Mouse (Mus musculus) Patski (cell line): ENCODE measurements around the gene Cebpzos. TPM values are rescaled to one million over a fixed set of nuclear protein-coding genes. Genes with fewer than 3 reads are reported as not detected.

Experiments used
- ATAC-seq: fragments of 100-300 bp; one replicate; pipeline ENCODE4 v1.8.0; 2021
- CTCF ChIA-PET: fragments of 350-600 bp; sonication (Branson Sonifier 250); formaldehyde crosslinking; loops from one replicate; lab custom pipeline; 2022; ENCODE audit warnings: inconsistent platforms; lab: Charles Lee
- POLR2A ChIA-PET: fragments of 350-600 bp; sonication (Branson Sonifier 250); formaldehyde crosslinking; loops from one replicate; lab custom pipeline; 2022; ENCODE audit warnings: antibody characterized with exemption, inconsistent platforms; lab: Charles Lee
- DNase-seq: peaks from one replicate; pipeline ENCODE4 v3.0.0-alpha.2; 2011; ENCODE audit warnings: low read depth, low spot score
- H3K27me3 ChIP-seq: fragments of 371-371 bp; one replicate; pipeline ENCODE4 v1.5.1; 2021
- CTCF ChIP-seq: fragments of 100-300 bp; IDR thresholded peaks from one replicate; pipeline ENCODE4 v1.5.1; 2021
- in situ Hi-C: fragments of 300-500 bp; cut with MboI; formaldehyde crosslinking; loops from 3 replicates; pipeline ENCODE4 v1.11.1; 2018; ENCODE audit warnings: low pct_unique_long_range_greater_than_20kb, mixed read lengths
- polyA plus RNA-seq: library from polyadenylated mRNA; unstranded; gene quantifications from one replicate; pipeline ENCODE4 v1.2.3, GENCODE M21; 2021

Gene Cebpzos
- polyA plus RNA-seq, result 53.3 TPM

DNA sequence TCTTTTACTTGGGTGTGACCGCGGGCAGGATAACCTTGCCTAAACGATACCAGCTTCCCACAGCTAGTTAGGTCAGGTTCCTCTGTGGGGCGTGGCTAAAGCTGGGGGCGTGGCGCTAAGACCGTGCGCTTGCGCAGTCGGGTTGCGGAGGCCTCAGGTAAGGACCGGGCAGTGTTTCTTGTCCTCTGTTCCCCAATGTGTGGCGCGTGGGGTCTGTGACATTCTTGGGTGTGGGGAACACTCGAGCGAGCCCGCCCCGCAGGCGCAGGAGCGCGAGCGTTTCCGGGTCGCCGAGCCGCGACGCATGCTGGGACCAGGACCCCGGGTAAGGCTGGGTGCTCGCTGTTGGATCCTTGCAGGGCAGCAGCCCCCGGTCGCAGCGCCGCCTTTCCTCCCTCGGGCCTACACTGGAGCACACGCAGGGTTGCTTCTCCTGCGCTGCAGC, at the start of gene Cebpzos:
Cebpzos (plus strand) TSS at position 132 of the 445 bp plus-strand sequence.
- no peaks in the 10 kb centered on the region for H3K27me3 ChIP-seq
- in situ Hi-C loops, result no loop called here
- no peak for TF ChIP-seq CTCF
- peak; percentile 87 for ATAC-seq
- CTCF ChIA-PET, result interaction anchor here (1.5 to 1.9 kb wide), 2 partner anchors 21 kb away, joined by 3 to 8 read pairs; no protein-coding TSS in a partner anchor
- POLR2A ChIA-PET, result interaction anchor here (0.8 kb wide), 1 partner anchor 12 kb away, joined by 3 read pairs; no protein-coding TSS in a partner anchor
- no peak for DNase-seq

DNA sequence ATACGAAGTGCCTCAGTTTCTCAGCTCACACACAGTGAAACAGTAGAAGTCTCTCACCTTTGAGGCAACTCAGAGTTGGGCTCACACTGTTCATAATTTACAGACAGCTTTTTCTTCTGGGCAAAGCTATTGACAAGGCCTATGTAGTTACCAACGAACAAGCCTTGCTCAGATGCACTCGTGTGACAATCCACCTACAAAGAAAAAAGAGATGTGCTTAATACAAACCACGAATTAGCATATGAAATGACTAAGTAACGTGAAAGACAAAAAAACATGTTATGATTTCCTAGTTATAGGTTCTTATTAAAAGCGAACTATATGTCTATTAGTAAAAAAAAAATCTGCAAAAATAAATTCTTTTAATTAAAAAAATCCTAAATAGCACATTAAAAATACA, 42.4 kb upstream of the Cebpzos start:
- TF ChIP-seq CTCF, result no peak
- DNase-seq, result no peak
- ATAC-seq, result no peak
- ChIA-PET CTCF (no interaction called here), POLR2A (no interaction called here)
- H3K27me3 ChIP-seq, result no peaks in the 10 kb centered on the region
- in situ Hi-C loops, result no loop called here

DNA sequence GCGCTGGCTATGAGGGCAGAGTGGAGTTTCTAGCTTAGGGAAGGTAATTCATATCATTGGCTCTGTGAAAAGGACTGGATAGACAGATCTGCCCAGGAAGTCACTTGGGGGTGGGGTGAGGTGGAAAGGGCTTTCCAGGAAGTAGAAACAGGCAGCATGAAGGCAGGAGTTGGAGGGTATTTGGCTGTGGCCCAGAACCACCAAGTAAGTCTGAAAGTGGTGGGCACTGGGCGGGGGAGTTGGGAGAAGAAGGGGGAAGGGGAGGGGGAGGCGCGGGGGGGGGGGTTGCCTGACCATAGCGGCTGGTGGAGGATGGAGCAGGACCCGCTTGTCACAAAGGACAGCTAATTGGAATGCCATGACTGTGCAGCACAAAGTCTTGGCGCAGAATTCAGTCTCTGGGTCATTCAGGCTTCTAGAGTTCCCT, 34.4 kb upstream of the Cebpzos start:
- TF ChIP-seq CTCF, result no peak
- no peak for DNase-seq
- H3K27me3 ChIP-seq, result no peaks in the 10 kb centered on the region
- CTCF ChIA-PET, result interaction anchor here (0.7 kb wide), 1 partner anchor 43 kb away, joined by 3 read pairs; no protein-coding TSS in a partner anchor
- POLR2A ChIA-PET, result interaction anchor here (0.8 to 1.4 kb wide), 2 partner anchors 8 to 46 kb away, joined by 3 to 4 read pairs; partner anchors contain the start of genes Gpatch11 and Heatr5b
- peak; percentile 17 for ATAC-seq
- in situ Hi-C loops, result loop anchor here (10.0 kb wide), 1 partner anchor 693 kb away; no protein-coding TSS in a partner anchor

DNA sequence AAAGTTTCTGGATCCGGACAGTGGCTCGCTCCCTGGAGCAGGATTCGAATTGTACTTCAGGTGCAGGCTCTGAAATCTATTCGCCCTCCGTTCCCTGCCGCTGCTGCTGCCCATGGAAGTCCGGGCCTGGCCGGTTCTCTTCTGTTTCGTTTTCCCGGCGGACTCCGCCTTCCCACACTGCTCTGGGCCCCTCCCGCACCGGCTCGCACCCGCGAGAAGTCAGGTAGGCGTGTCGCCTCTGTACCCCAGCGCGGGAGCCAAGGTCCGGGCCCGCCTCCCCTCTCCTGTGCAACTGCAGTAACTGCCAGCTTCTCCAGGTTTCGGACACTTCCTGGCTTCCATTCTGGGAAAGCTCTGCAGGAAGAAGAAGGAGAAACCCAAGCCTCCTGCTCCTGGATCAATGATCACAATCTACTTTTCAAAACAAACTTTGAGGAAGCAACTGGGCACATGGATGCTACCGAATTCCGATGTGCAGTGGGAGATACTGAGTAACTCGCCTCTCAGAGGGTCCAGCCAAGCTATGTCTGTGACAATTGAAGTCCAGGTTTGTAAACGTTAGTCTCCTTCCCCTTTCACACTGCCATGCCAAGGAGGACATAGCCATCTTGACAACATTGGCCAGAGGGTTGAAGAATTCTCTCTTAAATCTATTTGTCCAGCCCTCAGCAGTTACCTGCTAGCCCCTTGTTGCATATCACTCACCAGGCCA, 33.7 kb upstream of the Cebpzos start, which contains the start of gene Eif2ak2:
Eif2ak2 (minus strand) TSS at position 173 of the 712 bp plus-strand sequence.
- in situ Hi-C loops, result loop anchor here (10.0 kb wide), 1 partner anchor 692 kb away; no protein-coding TSS in a partner anchor
- H3K27me3 ChIP-seq, result no peaks in the 10 kb centered on the region
- TF ChIP-seq CTCF, result no peak
- CTCF ChIA-PET, result no interaction called here
- ATAC-seq, result peak; percentile 93
- peak; percentile 37 for DNase-seq
- POLR2A ChIA-PET, result interaction anchor here (1.4 kb wide), 1 partner anchor 8 kb away, joined by 4 read pairs; no protein-coding TSS in a partner anchor

DNA sequence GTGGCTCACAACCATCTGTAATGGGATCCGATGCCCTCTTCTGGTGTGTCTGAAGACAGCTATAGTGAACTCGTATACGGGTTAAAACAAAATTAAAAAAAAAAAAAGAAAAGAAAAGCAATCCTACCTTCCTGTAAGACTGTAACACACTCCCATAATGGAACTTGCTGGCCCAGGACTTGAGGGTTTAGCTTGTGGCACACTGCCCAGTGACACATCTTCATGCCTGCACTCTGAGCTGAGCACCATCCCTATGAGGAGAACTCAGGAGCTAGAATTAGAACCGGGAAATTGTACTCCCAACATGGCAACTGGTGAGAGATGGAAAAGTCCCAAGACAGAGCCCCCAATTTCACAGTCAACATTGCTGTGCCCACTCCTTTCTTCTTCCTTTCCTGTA, 33.0 kb upstream of the Cebpzos start:
- TF ChIP-seq CTCF, result no peak
- CTCF ChIA-PET, result no interaction called here
- in situ Hi-C loops, result loop anchor here (10.0 kb wide), 1 partner anchor 692 kb away; no protein-coding TSS in a partner anchor
- ATAC-seq, result no peak
- H3K27me3 ChIP-seq, result no peaks in the 10 kb centered on the region
- no peak for DNase-seq
- POLR2A ChIA-PET, result no interaction called here

DNA sequence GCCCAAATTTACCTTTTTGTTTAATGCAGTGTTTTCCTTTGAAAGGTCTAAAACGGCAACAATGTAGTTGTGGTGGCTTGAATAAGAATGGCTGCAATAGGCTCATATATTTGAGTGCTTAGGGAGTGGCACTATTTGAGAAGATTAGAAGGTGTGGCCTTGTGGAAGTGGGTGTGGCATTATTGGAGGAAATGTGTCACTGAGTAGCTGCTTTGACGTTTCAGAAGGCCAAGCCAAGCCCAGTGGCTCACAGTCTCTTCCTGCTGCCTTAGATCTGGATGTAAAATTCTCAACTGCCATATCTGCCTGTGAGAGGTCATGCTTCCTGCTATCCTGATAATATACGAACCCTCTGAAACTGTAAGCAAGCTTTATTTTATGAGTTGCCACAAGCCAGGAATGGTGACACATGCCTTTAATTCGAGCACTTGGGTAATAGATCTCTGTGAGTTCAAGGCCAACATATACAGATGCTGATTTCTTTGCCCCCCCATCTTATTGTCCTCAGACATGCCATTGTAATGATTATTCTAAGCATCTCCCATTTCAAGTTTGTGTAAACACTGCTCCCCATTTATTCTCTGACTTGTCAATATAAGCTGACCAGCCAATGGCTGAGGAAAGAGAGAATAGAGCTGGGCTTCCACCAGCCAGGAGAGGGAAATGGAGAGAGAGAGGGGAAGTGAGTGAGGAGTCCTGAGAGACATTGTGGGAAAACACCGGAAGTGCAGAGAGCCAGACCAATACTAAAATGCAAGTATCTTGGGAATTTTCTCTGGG, 30.8 kb upstream of the Cebpzos start:
- POLR2A ChIA-PET, result no interaction called here
- DNase-seq, result no peak
- in situ Hi-C loops, result loop anchor here (10.0 kb wide), 1 partner anchor 689 kb away; no protein-coding TSS in a partner anchor
- no peak for TF ChIP-seq CTCF
- ATAC-seq, result no peak
- CTCF ChIA-PET, result interaction anchor here (1.1 kb wide), 1 partner anchor 16 kb away, joined by 4 read pairs; no protein-coding TSS in a partner anchor
- H3K27me3 ChIP-seq, result no peaks in the 10 kb centered on the region

DNA sequence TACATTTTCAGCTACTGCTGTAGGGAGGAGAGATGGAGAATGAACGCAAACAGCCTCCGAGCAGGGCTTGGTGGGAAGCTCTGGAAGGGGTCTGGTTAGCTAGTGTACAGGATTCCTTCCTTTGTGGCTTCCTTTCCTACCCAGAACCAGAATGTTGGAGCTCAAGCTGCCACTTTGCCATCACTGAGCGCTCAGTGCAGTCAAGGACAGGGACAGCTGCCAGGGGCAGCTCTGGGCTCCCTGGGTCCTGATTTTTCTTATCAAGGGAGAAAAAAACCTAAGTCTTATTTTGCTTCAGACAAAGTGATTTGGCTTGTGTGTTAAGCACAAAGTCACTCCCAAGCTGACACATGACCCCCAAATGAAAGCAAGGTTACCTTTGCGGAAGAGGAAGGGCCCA, 27.7 kb upstream of the Cebpzos start:
- no peaks in the 10 kb centered on the region for H3K27me3 ChIP-seq
- no peak for TF ChIP-seq CTCF
- ATAC-seq (no peak), DNase-seq (no peak)
- POLR2A ChIA-PET, result no interaction called here
- in situ Hi-C loops, result loop anchor here (10.0 kb wide), 1 partner anchor 686 kb away; no protein-coding TSS in a partner anchor
- CTCF ChIA-PET, result no interaction called here

DNA sequence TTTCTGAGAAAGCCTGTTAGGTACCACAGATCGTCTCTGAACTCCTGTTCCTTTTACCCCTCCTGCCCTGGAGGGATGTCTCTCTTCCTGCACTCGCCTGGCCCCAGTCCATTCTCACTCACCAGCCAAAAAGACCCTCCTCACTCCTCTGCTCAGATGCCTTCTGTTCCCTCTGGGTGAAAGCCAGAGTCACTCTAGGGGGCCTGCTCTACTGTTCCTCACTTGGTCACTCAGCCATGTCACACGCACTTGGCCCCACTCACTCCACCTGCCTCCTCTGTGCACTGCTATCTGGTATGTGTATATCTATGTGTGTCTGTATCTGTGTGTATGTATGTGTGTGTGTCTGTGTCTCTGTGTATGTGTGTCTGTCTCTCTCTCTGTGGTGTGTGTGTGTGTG, 27.1 kb upstream of the Cebpzos start:
- in situ Hi-C loops, result loop anchor here (10.0 kb wide), 1 partner anchor 686 kb away; no protein-coding TSS in a partner anchor
- TF ChIP-seq CTCF, result no peak
- no peak for DNase-seq
- no peaks in the 10 kb centered on the region for H3K27me3 ChIP-seq
- CTCF ChIA-PET, result no interaction called here
- POLR2A ChIA-PET, result no interaction called here
- no peak for ATAC-seq

DNA sequence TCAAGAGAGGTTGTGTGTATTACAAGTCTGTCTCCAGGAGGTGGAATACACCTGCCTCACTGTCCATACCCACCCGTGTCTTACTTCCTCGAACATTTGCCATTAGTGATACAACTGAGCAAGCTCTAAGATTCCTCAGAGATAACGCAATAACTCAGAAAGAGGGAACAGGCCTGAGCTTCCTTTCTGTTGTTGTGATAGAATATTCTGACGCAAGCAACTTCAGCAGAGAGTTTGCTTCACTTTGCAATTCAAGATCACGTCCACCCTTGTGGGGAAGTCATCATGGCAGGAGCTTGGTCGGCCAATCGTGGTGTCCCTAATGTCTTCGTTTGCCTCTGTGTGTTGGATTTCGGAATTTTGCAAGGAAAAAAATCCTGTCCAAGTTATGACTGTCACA, 25.3 kb upstream of the Cebpzos start:
- DNase-seq, result no peak
- H3K27me3 ChIP-seq, result no peaks in the 10 kb centered on the region
- in situ Hi-C loops, result no loop called here
- ChIA-PET CTCF (no interaction called here), POLR2A (interaction anchor here (1.5 kb wide), 1 partner anchor 9 kb away, joined by 4 read pairs; the partner anchor contains the start of gene Eif2ak2)
- ATAC-seq, result no peak
- TF ChIP-seq CTCF, result no peak

DNA sequence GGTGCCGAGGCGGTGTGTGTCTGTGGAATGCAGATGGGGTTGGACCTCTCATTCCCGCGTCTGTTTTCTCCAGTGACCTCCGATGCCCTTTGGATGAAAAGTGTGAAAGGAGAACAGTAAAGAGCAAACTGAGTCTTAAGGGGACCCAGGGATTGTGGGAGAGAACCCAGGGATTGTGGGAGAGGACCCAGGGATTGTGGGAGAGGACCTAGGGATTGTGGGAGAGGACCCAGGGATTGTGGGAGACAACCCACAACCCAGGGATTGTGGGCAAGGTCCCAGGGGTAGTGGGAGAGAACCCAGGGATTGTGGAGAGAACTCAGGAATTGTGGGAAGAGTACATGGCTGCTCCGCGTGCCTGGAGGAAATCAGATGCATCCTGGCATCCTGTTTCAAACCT, 21.3 kb upstream of the Cebpzos start:
- in situ Hi-C loops, result no loop called here
- CTCF ChIA-PET, result interaction anchor here (0.9 to 2.2 kb wide), 3 partner anchors 23 to 685 kb away, joined by 3 to 8 read pairs (median 3); no protein-coding TSS in a partner anchor
- POLR2A ChIA-PET, result interaction anchor here (1.0 kb wide), 1 partner anchor 11 kb away, joined by 4 read pairs; no protein-coding TSS in a partner anchor
- no peak for TF ChIP-seq CTCF
- no peaks in the 10 kb centered on the region for H3K27me3 ChIP-seq
- DNase-seq (no peak), ATAC-seq (no peak)
